In genomic region chr1:179668013-179668805, GRCm38 (mm10) we compare ENCODE assay signal across 8 mouse cellular contexts. TPM values are rescaled to one million over a fixed set of nuclear protein-coding genes. Genes with fewer than 3 reads are reported as not detected.
DNase-seq lines count a peak whose midpoint lies in the region; ATAC-seq and TF ChIP-seq lines count a peak whose summit lies in the region.

Gene Sccpdh (plus strand): TSS chr1:179668210.

- H3K9me3 ChIP-seq in hindbrain, embryonic 10.5 days, result no peaks in the 10 kb centered on the region
- no peaks in the 10 kb centered on the region for H3K9me3 ChIP-seq in lung, embryonic 15.5 days

- peak within 1 kb of the TSS; percentile 91 for H3K4me2 ChIP-seq in lung, embryonic 15.5 days

- no peaks in the 10 kb centered on the region for H3K27me3 ChIP-seq in hindbrain, embryonic 10.5 days (ENCODE audit: insufficient read depth, poor library complexity, severe bottlenecking)
- H3K27me3 ChIP-seq in lung, embryonic 15.5 days, result no peaks in the 10 kb centered on the region
- peaks cover 2% of the 10 kb centered on the region; the same call in 1 of the 2 replicates for H3K27me3 ChIP-seq in thymus, adult 2 months (ENCODE audit: control insufficient read depth, insufficient read depth, low read length)

- peak within 1 kb of the TSS; percentile 89 for H3K9ac ChIP-seq in lung, embryonic 15.5 days

- TF ChIP-seq POLR2A in olfactory bulb, adult 2 months (IDR thresholded peaks at IDR 0.05; ENCODE audit: insufficient read depth, low read depth, low read length), result peak; percentile 27; the same call in 1 of the 2 replicates
- no peak for TF ChIP-seq POLR2A in thymus, adult 2 months (IDR thresholded peaks at IDR 0.05; ENCODE audit: control insufficient read depth, extremely low read depth, insufficient read depth, low read length, poor library complexity)

- peaks cover 25% of the 10 kb centered on the region for H3K36me3 ChIP-seq in hindbrain, embryonic 10.5 days
- peaks cover 10% of the 10 kb centered on the region; the same call in 1 of the 2 replicates for H3K36me3 ChIP-seq in lung, embryonic 15.5 days
- no peaks in the 10 kb centered on the region for H3K36me3 ChIP-seq in thymus, adult 2 months (ENCODE audit: control insufficient read depth, insufficient read depth, low read length)

- TF ChIP-seq CTCF in olfactory bulb, adult 2 months (IDR thresholded peaks at IDR 0.05; ENCODE audit: insufficient read depth, low read depth, low read length), result no peak
- TF ChIP-seq CTCF in thymus, adult 2 months (IDR thresholded peaks at IDR 0.05; ENCODE audit: borderline replicate concordance, control insufficient read depth, extremely low read depth, insufficient read depth, low read length, poor library complexity), result no peak

- H3K4me3 ChIP-seq in hindbrain, embryonic 10.5 days, result peak within 1 kb of the TSS; percentile 95
- peak within 1 kb of the TSS; percentile 84 for H3K4me3 ChIP-seq in lung, embryonic 15.5 days
- peak within 1 kb of the TSS; percentile 67 for H3K4me3 ChIP-seq in olfactory bulb, adult 2 months (ENCODE audit: insufficient read depth, low read depth, low read length)
- peak within 1 kb of the TSS; percentile 48 for H3K4me3 ChIP-seq in thymus, adult 2 months (ENCODE audit: control insufficient read depth, insufficient read depth, low read length)

- WGBS in hindbrain, embryonic 10.5 days, result under 1% methylated on average over 84 of the region's 84 CpGs
- under 1% methylated on average over 80 of the region's 84 CpGs for WGBS in lung, embryonic 15.5 days
- under 1% methylated on average over 84 of the region's 84 CpGs for WGBS in olfactory bulb, adult 2 months
- WGBS in thymus, adult 2 months, result under 1% methylated on average over 84 of the region's 84 CpGs

- peaks cover 54% of the 10 kb centered on the region for H3K4me1 ChIP-seq in hindbrain, embryonic 10.5 days (replicated peaks)
- peaks cover 11% of the 10 kb centered on the region for H3K4me1 ChIP-seq in lung, embryonic 15.5 days
- H3K4me1 ChIP-seq in olfactory bulb, adult 2 months (ENCODE audit: control insufficient read depth, insufficient read depth, low read length), result peaks cover 4% of the 10 kb centered on the region; the same call in 1 of the 2 replicates
- peaks cover 4% of the 10 kb centered on the region; the same call in 1 of the 2 replicates for H3K4me1 ChIP-seq in thymus, adult 2 months (replicated peaks; ENCODE audit: control insufficient read depth, insufficient read depth, low read length)

- peak within 1 kb of the TSS; percentile 97 for H3K27ac ChIP-seq in hindbrain, embryonic 10.5 days
- H3K27ac ChIP-seq in lung, embryonic 15.5 days, result peak within 1 kb of the TSS; percentile 86
- H3K27ac ChIP-seq in olfactory bulb, adult 2 months (ENCODE audit: insufficient read depth, low read depth, low read length), result no peak within 1 kb of the TSS; the same call in 1 of the 2 replicates
- no peak within 1 kb of the TSS for H3K27ac ChIP-seq in thymus, adult 2 months (ENCODE audit: control insufficient read depth, insufficient read depth, low read length)

- DNase-seq in MN1 (ENCODE audit: low spot score), result peak; percentile 92
- peak; percentile 81 for DNase-seq in cerebellum, adult 9-10 months
- peak; percentile 46 to 82 for DNase-seq in frontal cortex, adult 2 months (ENCODE audit: extremely low spot score in 1 of 2, low spot score in 1 of 2)
- peak; percentile 85 for DNase-seq in hindbrain, embryonic 10.5 days (ENCODE audit: low spot score)
- DNase-seq in layer of hippocampus, adult 9-10 months (ENCODE audit: low spot score), result peak; percentile 41
- peak; percentile 80 for DNase-seq in thymus, adult 2 months

- ATAC-seq in lung, embryonic 15.5 days (ENCODE audit: borderline replicate concordance, extremely low read depth, low FRiP score, low TSS enrichment), result peak; percentile 94

RNA-seq across cellular contexts. Expression of gene Sccpdh, which starts in this region (rescaled TPM):
- 76.6 and 90.6 TPM in 2 replicates for polyA plus RNA-seq in frontal cortex, adult 2 months (2012; rRNA removed)
- polyA plus RNA-seq in hindbrain, embryonic 10.5 days (2016; fragmentation: Nextera tagmentation; extraction: Ambion mirVana), result 88.0 and 92.3 TPM in 2 replicates
- 72.9 and 76.7 TPM in 2 replicates for polyA plus RNA-seq in lung, embryonic 15.5 days (2015; fragmentation: Nextera tagmentation; extraction: Ambion mirVana)
- not detected in 2 replicates for polyA plus RNA-seq in olfactory bulb, adult 2 months (2012; ENCODE audit: insufficient read depth, insufficient read length, low replicate concordance, missing spikeins)
- 1.9 and 3.0 TPM in 2 replicates for polyA plus RNA-seq in thymus, adult 2 months (2012; rRNA removed)

Comparison
In these comparisons a context has a peak if more than half of its experiments do, and no peak if none do; other contexts are left out.
1. DNase-seq: peak in every context shown above with its lines; median percentile 92 in MN1; 85 in hindbrain, embryonic 10.5 days; 81 in cerebellum, adult 9-10 months; 80 in thymus, adult 2 months; 64 in frontal cortex, adult 2 months; 41 in layer of hippocampus, adult 9-10 months.
2. H3K27ac ChIP-seq: peak in hindbrain, embryonic 10.5 days (single experiment) and lung, embryonic 15.5 days (single experiment); none in olfactory bulb, adult 2 months (single experiment) and thymus, adult 2 months (single experiment).
3. Peak in every context shown above with its lines, with median percentiles within 50 percentile points of each other: H3K4me3 ChIP-seq.